Mouse (Mus musculus) CH12.LX (cell line): ENCODE measurements around the gene Hist1h4d.
"Not testable (repeated sequence)": the region's sequence is repeated elsewhere in the genome, so short reads cannot be mapped to it uniquely, and the experiment has no call there.

Source experiments
- BHLHE40 ChIP-seq: IDR thresholded peaks from 2 replicates; pipeline ENCODE4 v1.6.1; 2011; ENCODE audit warnings: mild to moderate bottlenecking, low read depth, low read length, improper control_type of control experiment
- CHD1 ChIP-seq: IDR thresholded peaks from 2 replicates; pipeline ENCODE4 v1.6.1; 2012; ENCODE audit warnings: low read depth, low read length, improper control_type of control experiment, inconsistent platforms
- CTCF ChIP-seq, 2 experiments: IDR thresholded peaks in 1 of 2; conservative IDR thresholded peaks in 1 of 2; 2 replicates each; pipeline ENCODE4 v1.5.1; 2011 to 2012; ENCODE audit warnings: low read depth in 2 of 2, low read length in 2 of 2, improper control_type of control experiment in 1 of 2, inconsistent platforms in 1 of 2, mild to moderate bottlenecking in 1 of 2, moderate library complexity in 1 of 2
- GABPA ChIP-seq: IDR thresholded peaks from 2 replicates; pipeline ENCODE4 v1.6.1; 2012; ENCODE audit warnings: low read depth, low read length, improper control_type of control experiment, inconsistent platforms; ENCODE audit not compliant: insufficient replicate concordance
- JUND ChIP-seq: conservative IDR thresholded peaks from 2 replicates; pipeline ENCODE4 v1.6.1; 2011; ENCODE audit warnings: low read depth, low read length, improper control_type of control experiment
- PAX5 ChIP-seq: IDR thresholded peaks from 2 replicates; pipeline ENCODE4 v1.6.1; 2012; ENCODE audit warnings: low read length, inconsistent platforms, mixed read lengths
- RAD21 ChIP-seq: IDR thresholded peaks from 2 replicates; pipeline ENCODE4 v1.6.1; 2011; ENCODE audit warnings: low read depth, mild to moderate bottlenecking, low read length, improper control_type of control experiment, moderate library complexity
- SIN3A ChIP-seq: IDR thresholded peaks from 2 replicates; pipeline ENCODE4 v1.6.1; 2012; ENCODE audit warnings: low read length, improper control_type of control experiment, inconsistent platforms
- TBP ChIP-seq: conservative IDR thresholded peaks from 2 replicates; pipeline ENCODE4 v1.6.1; 2011; ENCODE audit warnings: low read depth, low read length, improper control_type of control experiment
- ZMIZ1 ChIP-seq: IDR thresholded peaks from 2 replicates; pipeline ENCODE4 v1.6.1; 2012; ENCODE audit warnings: low read depth, mild to moderate bottlenecking, inconsistent platforms, low read length, improper control_type of control experiment

DNA sequence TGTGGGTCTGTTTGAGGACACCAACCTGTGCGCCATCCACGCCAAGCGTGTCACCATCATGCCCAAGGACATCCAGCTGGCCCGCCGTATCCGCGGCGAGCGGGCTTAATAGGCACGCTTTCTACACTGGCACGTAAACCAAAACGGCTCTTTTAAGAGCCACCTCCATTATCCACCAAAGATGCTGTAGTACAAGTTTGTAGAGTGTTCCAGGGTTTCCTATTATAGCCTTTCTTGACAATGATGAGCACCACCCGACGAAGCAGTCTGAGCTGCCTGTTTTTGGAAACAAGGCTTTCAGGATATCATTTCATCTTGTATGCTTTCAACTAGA is 36.6 kb upstream of the Hist1h4d start:
- not testable (repeated sequence) for TF ChIP-seq BHLHE40; PAX5; CTCF (conservative IDR thresholded peaks at IDR 0.05 in 1 of 2, IDR thresholded peaks at IDR 0.05 in 1 of 2; ENCODE audit: low read depth in 2 of 2, low read length in 2 of 2); JUND; RAD21; ZMIZ1; SIN3A; TBP; GABPA; CHD1
